Mouse (Mus musculus): ENCODE data around the gene Lrrc25. TPM values are rescaled to one million over a fixed set of nuclear protein-coding genes. Genes with fewer than 3 reads are reported as not detected.
"Not testable (repeated sequence)": the region's sequence is repeated elsewhere in the genome, so short reads cannot be mapped to it uniquely, and the experiment has no call there.

The Lrrc25 gene
- polyA plus RNA-seq, 1 experiment from 2014 or later = 2.1 TPM

GRCm38 (mm10) chr8:70583476-70584387 is 32.2 kb upstream of the Lrrc25 start:
- Histone ChIP-seq H3K4me3 (ENCODE audit: low read depth, low read length) (no peak overlapping the region), H3K27ac (ENCODE audit: low read depth, low read length) (no peak overlapping the region), H3K36me3 (ENCODE audit: control insufficient read depth, insufficient read depth) (peaks cover 81% of the 10 kb centered on the region), H3K4me1 (replicated peaks; ENCODE audit: control insufficient read depth, insufficient read depth, low read length) (no peaks in the 10 kb centered on the region), H3K9me3 (ENCODE audit: control insufficient read depth) (no peaks in the 10 kb centered on the region), H3K4me2 (replicated peaks; ENCODE audit: low read depth) (no peak overlapping the region), H3K27me3 (replicated peaks; ENCODE audit: control insufficient read depth, insufficient read depth, low read length) (no peaks in the 10 kb centered on the region), H3K9ac (ENCODE audit: low read depth, low read length) (no peak overlapping the region)
- no peak for ATAC-seq
- WGBS = 90% methylated on average over 18 of the region's 18 CpGs
- TF ChIP-seq CTCF (IDR thresholded peaks at IDR 0.05; ENCODE audit: low read depth) = no peak

- H3K36me3 ChIP-seq (ENCODE audit: control insufficient read depth, insufficient read depth) = peaks cover 84% of the 10 kb centered on the region
- H3K27me3 ChIP-seq (replicated peaks; ENCODE audit: control insufficient read depth, insufficient read depth, low read length) = no peaks in the 10 kb centered on the region
- no peak overlapping the region for H3K4me3 ChIP-seq (ENCODE audit: low read depth, low read length)
- no peak overlapping the region for H3K4me2 ChIP-seq (replicated peaks; ENCODE audit: low read depth)
- no peak for TF ChIP-seq CTCF (IDR thresholded peaks at IDR 0.05; ENCODE audit: low read depth)
- WGBS = 91% methylated on average over 9 of the region's 9 CpGs
- no peak overlapping the region for H3K9ac ChIP-seq (ENCODE audit: low read depth, low read length)
- no peak for ATAC-seq
- no peaks in the 10 kb centered on the region for H3K4me1 ChIP-seq (replicated peaks; ENCODE audit: control insufficient read depth, insufficient read depth, low read length)
- no peaks in the 10 kb centered on the region for H3K9me3 ChIP-seq (ENCODE audit: control insufficient read depth)
- no peak overlapping the region; the same call in 1 of the 2 replicates for H3K27ac ChIP-seq (ENCODE audit: low read depth, low read length)
Measured at GRCm38 (mm10) chr8:70584606-70585257, 31.2 kb upstream of the Lrrc25 start.

GRCm38 (mm10) chr8:70585258-70585652 is 30.7 kb upstream of the Lrrc25 start:
- TF ChIP-seq CTCF (IDR thresholded peaks at IDR 0.05; ENCODE audit: low read depth) = peak; percentile 86
- no peak overlapping the region; the same call in 1 of the 2 replicates for H3K27ac ChIP-seq (ENCODE audit: low read depth, low read length)
- H3K27me3 ChIP-seq (replicated peaks; ENCODE audit: control insufficient read depth, insufficient read depth, low read length) = no peaks in the 10 kb centered on the region
- ATAC-seq = peak; percentile 62
- no peaks in the 10 kb centered on the region for H3K9me3 ChIP-seq (ENCODE audit: control insufficient read depth)
- H3K9ac ChIP-seq (ENCODE audit: low read depth, low read length) = no peak overlapping the region
- 40% methylated on average over 7 of the region's 7 CpGs for WGBS
- no peak overlapping the region for H3K4me2 ChIP-seq (replicated peaks; ENCODE audit: low read depth)
- H3K4me1 ChIP-seq (replicated peaks; ENCODE audit: control insufficient read depth, insufficient read depth, low read length) = no peaks in the 10 kb centered on the region
- H3K36me3 ChIP-seq (ENCODE audit: control insufficient read depth, insufficient read depth) = peaks cover 85% of the 10 kb centered on the region
- no peak overlapping the region for H3K4me3 ChIP-seq (ENCODE audit: low read depth, low read length)

GRCm38 (mm10) chr8:70587955-70588354 is 28.0 kb upstream of the Lrrc25 start:
- not testable (repeated sequence) for H3K27ac ChIP-seq (ENCODE audit: low read depth, low read length); H3K27me3 ChIP-seq (replicated peaks; ENCODE audit: control insufficient read depth, insufficient read depth, low read length); H3K4me3 ChIP-seq (ENCODE audit: low read depth, low read length); H3K9ac ChIP-seq (ENCODE audit: low read depth, low read length); H3K4me1 ChIP-seq (replicated peaks; ENCODE audit: control insufficient read depth, insufficient read depth, low read length); H3K9me3 ChIP-seq (ENCODE audit: control insufficient read depth); ATAC-seq; H3K4me2 ChIP-seq (replicated peaks; ENCODE audit: low read depth)
- peaks cover 78% of the 10 kb centered on the region for H3K36me3 ChIP-seq (ENCODE audit: control insufficient read depth, insufficient read depth)
- 86% methylated on average over 4 of the region's 4 CpGs for WGBS

- Histone ChIP-seq H3K27ac (ENCODE audit: low read depth, low read length) (no peak overlapping the region), H3K27me3 (replicated peaks; ENCODE audit: control insufficient read depth, insufficient read depth, low read length) (no peaks in the 10 kb centered on the region), H3K4me2 (replicated peaks; ENCODE audit: low read depth) (no peak overlapping the region), H3K4me1 (replicated peaks; ENCODE audit: control insufficient read depth, insufficient read depth, low read length) (peaks cover 11% of the 10 kb centered on the region; the same call in 1 of the 2 replicates), H3K9ac (ENCODE audit: low read depth, low read length) (no peak overlapping the region), H3K9me3 (ENCODE audit: control insufficient read depth) (no peaks in the 10 kb centered on the region), H3K36me3 (ENCODE audit: control insufficient read depth, insufficient read depth) (peaks cover 52% of the 10 kb centered on the region), H3K4me3 (ENCODE audit: low read depth, low read length) (no peak overlapping the region)
- no peak for TF ChIP-seq CTCF (IDR thresholded peaks at IDR 0.05; ENCODE audit: low read depth)
- WGBS = 89% methylated on average over 12 of the region's 12 CpGs
- ATAC-seq = no peak
Measured at GRCm38 (mm10) chr8:70591569-70591968, 24.4 kb upstream of the Lrrc25 start.

GRCm38 (mm10) chr8:70593173-70593572 is 22.8 kb upstream of the Lrrc25 start:
- Histone ChIP-seq H3K4me2 (replicated peaks; ENCODE audit: low read depth) (peak overlapping the region; percentile 73; the same call in 1 of the 2 replicates), H3K4me3 (ENCODE audit: low read depth, low read length) (no peak overlapping the region), H3K9me3 (ENCODE audit: control insufficient read depth) (no peaks in the 10 kb centered on the region), H3K27ac (ENCODE audit: low read depth, low read length) (no peak overlapping the region), H3K4me1 (replicated peaks; ENCODE audit: control insufficient read depth, insufficient read depth, low read length) (peaks cover 11% of the 10 kb centered on the region; the same call in 1 of the 2 replicates), H3K9ac (ENCODE audit: low read depth, low read length) (no peak overlapping the region; the same call in 1 of the 2 replicates), H3K36me3 (ENCODE audit: control insufficient read depth, insufficient read depth) (peaks cover 45% of the 10 kb centered on the region; the same call in 1 of the 2 replicates), H3K27me3 (replicated peaks; ENCODE audit: control insufficient read depth, insufficient read depth, low read length) (no peaks in the 10 kb centered on the region)
- TF ChIP-seq CTCF (IDR thresholded peaks at IDR 0.05; ENCODE audit: low read depth) = no peak
- WGBS = 66% methylated on average over 8 of the region's 8 CpGs
- no peak for ATAC-seq

Measured in intestine, postnatal 0 days (tissue).